Mouse (Mus musculus): ENCODE data around the gene Hes5. TPM values are rescaled to one million over a fixed set of nuclear protein-coding genes. Genes with fewer than 3 reads are reported as not detected.
A peak's percentile ranks its signal among the peaks of the same experiment; 100 is the strongest.

The Hes5 gene
- polyA plus RNA-seq, 1 experiment from 2014 or later: 8.1 TPM

DNA sequence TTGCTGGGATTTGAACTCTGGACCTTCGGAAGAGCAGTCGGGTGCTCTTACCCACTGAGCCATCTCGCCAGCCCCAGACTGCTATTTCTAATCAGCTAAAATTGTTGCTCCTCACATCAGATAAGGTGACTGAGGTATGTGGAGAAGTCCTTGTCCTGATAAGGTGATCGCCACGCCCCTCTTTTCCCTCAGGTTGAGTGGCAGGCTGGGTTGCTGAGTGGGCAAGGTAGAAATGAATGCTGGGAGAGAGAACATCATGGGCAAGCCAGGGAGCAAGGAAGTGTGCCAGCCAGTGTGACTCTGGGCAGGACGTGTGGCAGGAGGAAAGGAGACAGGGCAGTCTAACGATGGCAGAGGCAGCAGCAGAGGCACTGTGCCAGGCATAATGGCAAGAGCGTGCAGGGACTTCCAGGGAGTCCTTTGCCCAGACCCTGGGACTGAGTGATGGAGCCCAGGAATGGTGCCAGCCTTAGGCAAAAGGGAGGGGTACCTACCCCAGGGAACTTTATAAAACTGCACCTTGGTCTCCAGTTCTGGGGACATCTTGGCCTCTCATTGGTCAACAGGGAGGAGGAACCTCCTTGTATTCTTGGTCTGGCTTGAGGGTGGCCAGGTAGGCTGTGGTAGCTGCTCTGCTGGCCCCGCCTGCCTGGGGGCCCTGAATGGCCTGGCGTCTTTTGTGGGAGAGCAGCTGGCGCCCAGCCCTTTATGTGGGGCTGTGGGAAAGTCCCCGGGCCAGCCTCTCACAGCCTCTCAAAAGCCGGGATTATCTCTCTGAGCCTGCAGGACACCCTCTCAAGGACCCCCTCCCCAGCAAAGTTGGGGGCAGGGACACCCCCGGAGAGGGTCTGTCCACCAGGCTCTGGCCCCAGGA is 12.4 kb upstream of the Hes5 start:
- Histone ChIP-seq H3K4me3 (ENCODE audit: low read length) (no peak overlapping the region), H3K27ac (ENCODE audit: low read depth, low read length) (no peak overlapping the region), H3K4me1 (ENCODE audit: control insufficient read depth, insufficient read depth, low read length) (0 out of 2 replicates have a peak, but pooled peaks cover 3% of the 10 kb centered on the region), H3K9me3 (ENCODE audit: control insufficient read depth, low read length) (no peaks in the 10 kb centered on the region), H3K4me2 (replicated peaks; ENCODE audit: low read depth, low read length) (no peak overlapping the region), H3K27me3 (ENCODE audit: control insufficient read depth, insufficient read depth, low read length) (peaks cover 46% of the 10 kb centered on the region), H3K36me3 (ENCODE audit: control insufficient read depth, insufficient read depth, low read length) (no peaks in the 10 kb centered on the region), H3K9ac (ENCODE audit: low read depth, low read length) (no peak overlapping the region)
- ATAC-seq (ENCODE audit: low FRiP score, low TSS enrichment): no peak
- WGBS: 52% methylated on average over 14 of the region's 14 CpGs

- H3K36me3 ChIP-seq (ENCODE audit: control insufficient read depth, insufficient read depth, low read length): no peaks in the 10 kb centered on the region
- no peaks in the 10 kb centered on the region for H3K9me3 ChIP-seq (ENCODE audit: control insufficient read depth, low read length)
- ATAC-seq (ENCODE audit: low FRiP score, low TSS enrichment): no peak
Measured at GRCm38 (mm10) chr4:154948940-154949588, 11.7 kb upstream of the Hes5 start.

DNA sequence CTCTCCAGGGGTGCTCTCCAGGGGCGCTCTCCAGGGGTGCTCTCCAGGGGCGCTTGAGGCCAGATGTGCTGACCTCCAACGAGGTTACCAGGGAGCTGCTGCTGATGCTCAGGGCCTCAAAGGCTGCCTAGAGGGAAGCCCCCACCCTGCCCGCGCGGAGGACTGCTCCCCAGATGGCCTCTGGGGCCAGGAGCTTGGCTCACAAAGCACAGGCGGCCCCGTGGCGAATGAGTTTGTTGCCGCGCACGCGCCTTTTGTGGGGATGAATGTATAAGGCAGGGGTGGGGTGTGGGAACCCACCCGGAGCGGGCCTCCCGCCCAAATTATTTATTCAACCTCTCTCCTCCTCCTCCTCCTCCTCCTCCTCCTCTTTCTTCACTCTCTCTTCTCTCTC is 11.1 kb upstream of the Hes5 start:
- Histone ChIP-seq H3K4me2 (replicated peaks; ENCODE audit: low read depth, low read length) (no peak overlapping the region), H3K9ac (ENCODE audit: low read depth, low read length) (no peak overlapping the region), H3K4me1 (ENCODE audit: control insufficient read depth, insufficient read depth, low read length) (0 out of 2 replicates have a peak, but pooled peaks cover 3% of the 10 kb centered on the region), H3K36me3 (ENCODE audit: control insufficient read depth, insufficient read depth, low read length) (no peaks in the 10 kb centered on the region), H3K27me3 (ENCODE audit: control insufficient read depth, insufficient read depth, low read length) (peaks cover 57% of the 10 kb centered on the region), H3K4me3 (ENCODE audit: low read length) (no peak overlapping the region), H3K9me3 (ENCODE audit: control insufficient read depth, low read length) (no peaks in the 10 kb centered on the region), H3K27ac (ENCODE audit: low read depth, low read length) (no peak overlapping the region)
- WGBS: 10% methylated on average over 16 of the region's 16 CpGs
- no peak for ATAC-seq (ENCODE audit: low FRiP score, low TSS enrichment)

More at GRCm38 (mm10) chr4:154948940-154949588, 11.7 kb upstream of the Hes5 start:
- peaks cover 52% of the 10 kb centered on the region for H3K27me3 ChIP-seq (ENCODE audit: control insufficient read depth, insufficient read depth, low read length)
- H3K27ac ChIP-seq (ENCODE audit: low read depth, low read length): no peak overlapping the region
- H3K4me3 ChIP-seq (ENCODE audit: low read length): no peak overlapping the region
- no peak overlapping the region for H3K9ac ChIP-seq (ENCODE audit: low read depth, low read length)
- no peak overlapping the region for H3K4me2 ChIP-seq (replicated peaks; ENCODE audit: low read depth, low read length)
- 73% methylated on average over 6 of the region's 6 CpGs for WGBS
- 0 out of 2 replicates have a peak, but pooled peaks cover 3% of the 10 kb centered on the region for H3K4me1 ChIP-seq (ENCODE audit: control insufficient read depth, insufficient read depth, low read length)

DNA sequence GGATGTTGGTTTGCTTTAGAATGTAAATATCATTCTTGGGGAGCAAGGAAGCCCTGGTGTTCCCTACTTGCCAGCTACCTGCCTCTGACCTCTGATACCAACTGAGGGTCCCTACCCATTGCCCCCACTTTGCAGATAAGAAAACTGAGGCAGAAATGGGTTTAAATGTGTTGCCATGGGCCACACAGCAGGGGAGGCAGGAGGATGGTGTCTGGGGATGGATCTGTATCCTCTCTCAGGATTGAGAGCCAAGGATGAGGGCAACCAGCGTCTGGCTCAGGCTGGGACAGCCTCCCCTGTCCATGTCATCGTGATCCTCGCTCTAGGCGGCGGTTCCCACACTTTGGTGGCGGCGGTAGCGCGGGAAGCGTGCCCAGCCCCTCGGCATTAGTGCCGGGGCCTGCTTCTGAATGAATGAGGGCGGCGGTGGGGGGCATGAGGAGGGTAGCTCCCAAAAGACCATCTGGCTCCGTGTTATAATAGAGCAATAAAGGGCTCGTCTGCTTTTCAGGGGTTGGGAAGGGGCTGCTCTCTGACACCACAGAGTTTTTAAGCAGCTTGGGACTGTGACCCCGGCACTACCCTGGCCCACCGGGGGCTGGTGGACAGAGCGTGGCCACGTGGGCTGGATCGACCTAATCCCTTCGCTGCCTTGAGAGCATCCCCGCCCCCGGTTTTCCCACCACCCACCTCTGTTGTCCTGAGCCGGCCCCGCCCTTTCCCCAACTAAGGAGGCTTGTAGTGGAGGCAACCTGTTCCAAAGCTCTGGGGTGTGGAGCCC is 8.1 kb upstream of the Hes5 start:
- no peak overlapping the region; the same call in 1 of the 2 replicates for H3K4me2 ChIP-seq (replicated peaks; ENCODE audit: low read depth, low read length)
- no peak overlapping the region for H3K27ac ChIP-seq (ENCODE audit: low read depth, low read length)
- no peak overlapping the region for H3K4me3 ChIP-seq (ENCODE audit: low read length)
- 2% methylated on average over 26 of the region's 26 CpGs for WGBS
- no peaks in the 10 kb centered on the region for H3K9me3 ChIP-seq (ENCODE audit: control insufficient read depth, low read length)
- H3K36me3 ChIP-seq (ENCODE audit: control insufficient read depth, insufficient read depth, low read length): no peaks in the 10 kb centered on the region
- peaks cover 68% of the 10 kb centered on the region for H3K27me3 ChIP-seq (ENCODE audit: control insufficient read depth, insufficient read depth, low read length)
- 0 out of 2 replicates have a peak, but pooled peaks cover 6% of the 10 kb centered on the region for H3K4me1 ChIP-seq (ENCODE audit: control insufficient read depth, insufficient read depth, low read length)
- ATAC-seq (ENCODE audit: low FRiP score, low TSS enrichment): peak; percentile 43; the same call in 1 of the 2 replicates
- H3K9ac ChIP-seq (ENCODE audit: low read depth, low read length): no peak overlapping the region

- 22% methylated on average over 9 of the region's 9 CpGs for WGBS
- Histone ChIP-seq H3K27ac (ENCODE audit: low read depth, low read length) (no peak overlapping the region), H3K4me1 (ENCODE audit: control insufficient read depth, insufficient read depth, low read length) (peaks cover 20% of the 10 kb centered on the region; the same call in 1 of the 2 replicates), H3K9ac (ENCODE audit: low read depth, low read length) (no peak overlapping the region), H3K27me3 (ENCODE audit: control insufficient read depth, insufficient read depth, low read length) (peaks cover 73% of the 10 kb centered on the region), H3K36me3 (ENCODE audit: control insufficient read depth, insufficient read depth, low read length) (no peaks in the 10 kb centered on the region), H3K4me3 (ENCODE audit: low read length) (no peak overlapping the region), H3K9me3 (ENCODE audit: control insufficient read depth, low read length) (no peaks in the 10 kb centered on the region), H3K4me2 (replicated peaks; ENCODE audit: low read depth, low read length) (no peak overlapping the region)
- ATAC-seq (ENCODE audit: low FRiP score, low TSS enrichment): no peak
Measured at GRCm38 (mm10) chr4:154956604-154957003, 4.1 kb upstream of the Hes5 start.

GRCm38 (mm10) chr4:154957289-154957993 is 3.3 kb upstream of the Hes5 start:
- 49% methylated on average over 13 of the region's 13 CpGs for WGBS
- Histone ChIP-seq H3K9me3 (ENCODE audit: control insufficient read depth, low read length) (no peaks in the 10 kb centered on the region), H3K27me3 (ENCODE audit: control insufficient read depth, insufficient read depth, low read length) (peaks cover 76% of the 10 kb centered on the region), H3K27ac (ENCODE audit: low read depth, low read length) (no peak overlapping the region), H3K9ac (ENCODE audit: low read depth, low read length) (no peak overlapping the region), H3K36me3 (ENCODE audit: control insufficient read depth, insufficient read depth, low read length) (no peaks in the 10 kb centered on the region), H3K4me1 (ENCODE audit: control insufficient read depth, insufficient read depth, low read length) (peaks cover 20% of the 10 kb centered on the region; the same call in 1 of the 2 replicates), H3K4me3 (ENCODE audit: low read length) (no peak overlapping the region), H3K4me2 (replicated peaks; ENCODE audit: low read depth, low read length) (no peak overlapping the region)
- no peak for ATAC-seq (ENCODE audit: low FRiP score, low TSS enrichment)

GRCm38 (mm10) chr4:154958171-154958570 is 2.6 kb upstream of the Hes5 start:
- Histone ChIP-seq H3K9ac (ENCODE audit: low read depth, low read length) (no peak overlapping the region), H3K4me1 (ENCODE audit: control insufficient read depth, insufficient read depth, low read length) (peaks cover 24% of the 10 kb centered on the region; the same call in 1 of the 2 replicates), H3K27me3 (ENCODE audit: control insufficient read depth, insufficient read depth, low read length) (peaks cover 70% of the 10 kb centered on the region), H3K4me3 (ENCODE audit: low read length) (no peak overlapping the region), H3K36me3 (ENCODE audit: control insufficient read depth, insufficient read depth, low read length) (no peaks in the 10 kb centered on the region), H3K27ac (ENCODE audit: low read depth, low read length) (no peak overlapping the region), H3K4me2 (replicated peaks; ENCODE audit: low read depth, low read length) (peak overlapping the region; percentile 19), H3K9me3 (ENCODE audit: control insufficient read depth, low read length) (no peaks in the 10 kb centered on the region)
- 5% methylated on average over 15 of the region's 15 CpGs for WGBS
- no peak for ATAC-seq (ENCODE audit: low FRiP score, low TSS enrichment)

DNA sequence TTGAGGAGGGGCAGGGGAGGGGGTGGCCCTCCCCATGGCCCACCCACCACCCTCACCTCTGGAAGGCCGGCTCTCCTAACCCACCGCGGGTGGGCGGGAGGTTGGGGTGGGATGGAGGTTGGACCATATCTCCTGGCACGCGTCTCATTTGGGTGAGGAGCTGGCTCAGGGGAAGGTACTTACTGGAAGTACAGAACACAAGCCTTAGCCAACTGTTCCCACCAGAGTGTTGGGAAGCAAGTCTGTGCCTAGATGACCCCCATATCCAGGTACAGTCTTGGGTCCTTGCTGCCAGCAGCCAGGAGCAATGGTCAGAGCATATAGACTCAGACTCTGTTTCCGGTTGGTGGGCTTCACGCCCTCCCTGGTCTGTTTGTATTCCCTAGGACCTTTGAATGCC is 2.1 kb upstream of the Hes5 start:
- H3K36me3 ChIP-seq (ENCODE audit: control insufficient read depth, insufficient read depth, low read length): no peaks in the 10 kb centered on the region
- no peak for ATAC-seq (ENCODE audit: low FRiP score, low TSS enrichment)
- no peak overlapping the region for H3K27ac ChIP-seq (ENCODE audit: low read depth, low read length)
- H3K4me2 ChIP-seq (replicated peaks; ENCODE audit: low read depth, low read length): peak overlapping the region; percentile 19
- H3K27me3 ChIP-seq (ENCODE audit: control insufficient read depth, insufficient read depth, low read length): peaks cover 65% of the 10 kb centered on the region
- WGBS: 9% methylated on average over 8 of the region's 8 CpGs
- H3K4me1 ChIP-seq (ENCODE audit: control insufficient read depth, insufficient read depth, low read length): peaks cover 28% of the 10 kb centered on the region; the same call in 1 of the 2 replicates
- no peak overlapping the region for H3K9ac ChIP-seq (ENCODE audit: low read depth, low read length)
- no peaks in the 10 kb centered on the region for H3K9me3 ChIP-seq (ENCODE audit: control insufficient read depth, low read length)
- H3K4me3 ChIP-seq (ENCODE audit: low read length): no peak overlapping the region
